In genomic region chr16:84784966-84785365, GRCm38 (mm10) we compare ENCODE assay signal across 12 mouse cellular contexts. TPM values are rescaled to one million over a fixed set of nuclear protein-coding genes. Genes with fewer than 3 reads are reported as not detected.
"Had no signal": no experiment of that assay in that cellular context is flagged by ENCODE, and none has a peak within 500 bp of the region (broad histone marks: within the 10 kb centered on the region; RNA-seq: fewer than 3 reads in every experiment).

No protein-coding gene starts in this region.

- ATAC-seq: lung, postnatal 0 days had no signal

- H3K4me3 ChIP-seq: left cerebral cortex, adult 2 months; limb, embryonic 10.5 days; liver, embryonic 15.5 days; neural tube, embryonic 15.5 days had no signal

- H3K36me3 ChIP-seq: limb, embryonic 10.5 days; liver, embryonic 15.5 days; neural tube, embryonic 15.5 days had no signal

- H3K9me3 ChIP-seq: limb, embryonic 10.5 days; liver, embryonic 15.5 days; neural tube, embryonic 15.5 days had no signal

- H3K4me2 ChIP-seq: liver, embryonic 11.5 days; liver, embryonic 15.5 days; neural tube, embryonic 15.5 days had no signal

- DNase-seq: kidney, adult 18-20 months; kidney, postnatal 10 days; lung, adult 2 months; lung, postnatal 36 days had no signal

- H3K4me1 ChIP-seq: liver, embryonic 15.5 days; neural tube, embryonic 15.5 days had no signal

- H3K27me3 ChIP-seq: liver, embryonic 15.5 days; neural tube, embryonic 15.5 days had no signal

- H3K9ac ChIP-seq: liver, embryonic 15.5 days; neural tube, embryonic 15.5 days had no signal

- H3K27ac ChIP-seq: left cerebral cortex, adult 2 months; limb, embryonic 10.5 days; liver, embryonic 15.5 days; neural tube, embryonic 15.5 days; stomach, postnatal 0 days had no signal

RNA-seq across cellular contexts. Expression of gene Jam2, which starts 11.0 kb away (rescaled TPM):
- total RNA-seq: megakaryocyte progenitor cell, adult 5-6 weeks had no signal
